Mouse (Mus musculus) G1E (cell line): Measurements from ENCODE around the gene Eml2.

Source experiments
- CTCF ChIP-seq: IDR thresholded peaks from 2 replicates; pipeline ENCODE4 v1.5.1; 2012; ENCODE audit warnings: low read depth, low read length, inconsistent platforms, mixed read lengths
- GATA1 ChIP-seq: IDR thresholded peaks from 2 replicates; pipeline ENCODE4 v1.6.1; 2012; ENCODE audit warnings: borderline replicate concordance, low read length, inconsistent platforms, mixed read lengths
- TAL1 ChIP-seq: conservative IDR thresholded peaks from 2 replicates; pipeline ENCODE4 v1.6.1; 2012; ENCODE audit warnings: low read depth, low read length, inconsistent platforms, mixed read lengths

- TF ChIP-seq CTCF = no peak
- TF ChIP-seq GATA1 = no peak
- no peak for TF ChIP-seq TAL1
These were observed 41.7 kb downstream of the Eml2 start for GRCm38 (mm10) chr7:19217944-19218343.
